Mouse (Mus musculus) heart, adult 2 months (tissue): ENCODE measurements around the gene Abhd2. TPM values are rescaled to one million over a fixed set of nuclear protein-coding genes. Genes with fewer than 3 reads are reported as not detected.

Experiments
- DNase-seq, 2 experiments: peaks; one replicate each; pipeline ENCODE4 v3.0.0; 2021
- H3K27ac ChIP-seq: fragments of 200-600 bp; 2 replicates; pipeline ENCODE4 v1.8.1; 2022
- H3K27me3 ChIP-seq: fragments of 200-500 bp; 2 replicates; pipeline ENCODE4 v1.6.1; 2012; ENCODE audit warnings: mild to moderate bottlenecking, low read length, inconsistent platforms, mixed read lengths; ENCODE audit not compliant: control insufficient read depth, insufficient read depth
- H3K36me3 ChIP-seq: fragments of 200-500 bp; 2 replicates; pipeline ENCODE4 v1.6.1; 2012; ENCODE audit warnings: low read length, inconsistent platforms; ENCODE audit not compliant: control insufficient read depth, insufficient read depth
- H3K4me1 ChIP-seq: fragments of 200-500 bp; 2 replicates; pipeline ENCODE4 v1.6.1; 2011; ENCODE audit warnings: low read length; ENCODE audit not compliant: control insufficient read depth, insufficient read depth
- H3K4me3 ChIP-seq: fragments of 200-600 bp; 2 replicates; pipeline ENCODE4 v1.8.1; 2022
- H3K79me2 ChIP-seq: fragments of 200-500 bp; replicated peaks from 2 replicates; pipeline ENCODE4 v1.6.1; 2012; ENCODE audit warnings: mild to moderate bottlenecking, inconsistent platforms, low read length, moderate library complexity, mixed read lengths; ENCODE audit not compliant: control insufficient read depth, insufficient read depth
- H3K9ac ChIP-seq: fragments of 200-500 bp; 2 replicates; pipeline ENCODE4 v1.6.1; 2012; ENCODE audit warnings: low read depth, mild to moderate bottlenecking, control low read depth, inconsistent platforms, low read length, mixed read lengths
- CTCF ChIP-seq: fragments of 200-600 bp; IDR thresholded peaks from 2 replicates; pipeline ENCODE4 v1.8.1; 2022; ENCODE audit warnings: antibody characterized with exemption, mild to moderate bottlenecking, moderate library complexity
- EP300 ChIP-seq: fragments of 200-500 bp; IDR thresholded peaks from 2 replicates; pipeline ENCODE4 v1.6.1; 2011; ENCODE audit warnings: low read depth, low read length, control low read depth; ENCODE audit not compliant: insufficient read depth
- POLR2A ChIP-seq: fragments of 200-500 bp; IDR thresholded peaks from 2 replicates; pipeline ENCODE4 v1.6.1; 2011; ENCODE audit warnings: mild to moderate bottlenecking, low read depth, low read length, control low read depth; ENCODE audit not compliant: insufficient read depth
- WGBS: fragments of 180-500 bp; shearing (Covaris S2); methylation state at CpG from one replicate; pipeline ENCODE4 v1.1.7; 2018; 5-methylcytosine and 5-hydroxymethylcytosine counted together
- intact Hi-C: fragments of 180-260 bp; cut with DNase I; formaldehyde crosslinking; loops from one replicate; pipeline ENCODE4 v1.15.1; 2025
- polyA plus RNA-seq: library from polyadenylated mRNA; depleted of rRNA; stranded (reverse); fragments of >200 nt; gene quantifications from 2 replicates; pipeline ENCODE4 v1.2.3, GENCODE M21; 2012
- total RNA-seq, 2 experiments: library from RNA; stranded (reverse); gene quantifications; 2 replicates each; pipeline ENCODE4 v1.2.3; 2021

Gene Abhd2
- total and polyA plus RNA-seq, 3 experiments, result 8.4 to 36.3 (median 33.8) TPM

GRCm38 (mm10) chr7:79300432-79301151, 27.6 kb downstream of the Abhd2 start:
- Histone ChIP-seq H3K4me1 (peaks cover 6% of the 10 kb centered on the region; the same call in 1 of the 2 replicates), H3K4me3 (no peak overlapping the region), H3K9ac (no peak overlapping the region), H3K36me3 (peaks cover 3% of the 10 kb centered on the region), H3K79me2 (no peaks in the 10 kb centered on the region), H3K27ac (no peak overlapping the region), H3K27me3 (no peaks in the 10 kb centered on the region)
- TF ChIP-seq EP300 (no peak), CTCF (no peak), POLR2A (no peak)
- no peak for DNase-seq
- WGBS, result 44% methylated on average over 13 of the region's 13 CpGs
- intact Hi-C loops, result no loop called here

GRCm38 (mm10) chr7:79302145-79302544, 29.1 kb downstream of the Abhd2 start:
- TF ChIP-seq EP300 (no peak), CTCF (no peak), POLR2A (no peak)
- intact Hi-C loops, result no loop called here
- 81% methylated on average over 6 of the region's 6 CpGs for WGBS
- Histone ChIP-seq H3K27ac (no peak overlapping the region), H3K9ac (no peak overlapping the region), H3K4me1 (peaks cover 6% of the 10 kb centered on the region; the same call in 1 of the 2 replicates), H3K4me3 (no peak overlapping the region), H3K27me3 (no peaks in the 10 kb centered on the region), H3K79me2 (no peaks in the 10 kb centered on the region; the same call in 1 of the 2 replicates), H3K36me3 (peaks cover 3% of the 10 kb centered on the region)
- DNase-seq, result no peak

DNA sequence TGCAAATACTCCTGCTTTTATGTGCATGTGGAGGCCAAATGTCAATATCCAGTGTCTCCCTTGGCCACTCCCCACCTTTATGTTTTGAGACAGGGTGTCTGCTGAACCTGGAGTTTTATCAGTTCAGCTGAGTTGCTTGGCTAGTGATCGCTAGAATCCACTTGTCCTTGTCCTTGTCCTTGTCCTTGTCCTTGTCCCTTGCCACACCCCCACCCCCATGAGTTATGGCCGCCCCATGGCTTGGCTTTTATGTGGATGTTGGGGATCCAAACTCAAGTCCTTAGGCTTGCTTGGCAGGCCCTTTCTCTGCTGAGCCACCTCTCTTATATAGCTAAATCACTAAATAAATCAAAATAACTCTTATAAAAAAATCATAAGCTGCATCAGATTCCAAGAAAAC, 29.6 kb downstream of the Abhd2 start:
- no peaks in the 10 kb centered on the region; the same call in 1 of the 2 replicates for H3K79me2 ChIP-seq
- no peak for TF ChIP-seq POLR2A
- TF ChIP-seq EP300, result no peak
- TF ChIP-seq CTCF, result no peak
- no peak overlapping the region for H3K27ac ChIP-seq
- WGBS, result 72% methylated on average over 2 of the region's 2 CpGs
- H3K9ac ChIP-seq, result no peak overlapping the region
- no peaks in the 10 kb centered on the region for H3K27me3 ChIP-seq
- peaks cover 3% of the 10 kb centered on the region for H3K36me3 ChIP-seq
- H3K4me3 ChIP-seq, result no peak overlapping the region
- H3K4me1 ChIP-seq, result peaks cover 6% of the 10 kb centered on the region; the same call in 1 of the 2 replicates
- no peak for DNase-seq
- intact Hi-C loops, result no loop called here

- peaks cover 6% of the 10 kb centered on the region; the same call in 1 of the 2 replicates for H3K4me1 ChIP-seq
- H3K4me3 ChIP-seq, result no peak overlapping the region
- H3K36me3 ChIP-seq, result peaks cover 3% of the 10 kb centered on the region
- TF ChIP-seq CTCF, result no peak
- TF ChIP-seq EP300, result no peak
- no peak for TF ChIP-seq POLR2A
- H3K27ac ChIP-seq, result no peak overlapping the region
- H3K27me3 ChIP-seq, result no peaks in the 10 kb centered on the region
- DNase-seq, result no peak
- 89% methylated on average over 6 of the region's 6 CpGs for WGBS
- no peaks in the 10 kb centered on the region; the same call in 1 of the 2 replicates for H3K79me2 ChIP-seq
- no peak overlapping the region for H3K9ac ChIP-seq
- intact Hi-C loops, result no loop called here
These were observed 30.3 kb downstream of the Abhd2 start for GRCm38 (mm10) chr7:79303183-79303761.

GRCm38 (mm10) chr7:79308455-79309030, 35.5 kb downstream of the Abhd2 start:
- intact Hi-C loops, result loop anchor here (2.0 kb wide), 1 partner anchor 34 kb away; no protein-coding TSS in a partner anchor
- 44% methylated on average over 8 of the region's 8 CpGs for WGBS
- H3K4me1 ChIP-seq, result peaks cover 17% of the 10 kb centered on the region
- TF ChIP-seq POLR2A, result no peak
- no peak for TF ChIP-seq EP300
- no peak for TF ChIP-seq CTCF
- no peaks in the 10 kb centered on the region for H3K27me3 ChIP-seq
- H3K4me3 ChIP-seq, result no peak overlapping the region
- H3K27ac ChIP-seq, result peak overlapping the region; percentile 69
- H3K36me3 ChIP-seq, result peaks cover 5% of the 10 kb centered on the region; the same call in 1 of the 2 replicates
- DNase-seq, result no peak
- no peaks in the 10 kb centered on the region; the same call in 1 of the 2 replicates for H3K79me2 ChIP-seq
- H3K9ac ChIP-seq, result no peak overlapping the region
